Mouse (Mus musculus): ENCODE results near the gene Depdc5.
"Not testable (repeated sequence)": the region's sequence is repeated elsewhere in the genome, so short reads cannot be mapped to it uniquely, and the experiment has no call there.

The Depdc5 gene

GRCm38 (mm10) chr5:32914071-32914470 lies 50.6 kb downstream of the Depdc5 start:
- DNase-seq (ENCODE audit: low spot score): no peak

- DNase-seq (ENCODE audit: low spot score): not testable (repeated sequence)
These were observed 55.8 kb downstream of the Depdc5 start for GRCm38 (mm10) chr5:32919281-32919680.

GRCm38 (mm10) chr5:32922906-32923305 lies 59.4 kb downstream of the Depdc5 start:
- DNase-seq (ENCODE audit: low spot score): no peak

GRCm38 (mm10) chr5:32930761-32931160 lies 67.3 kb downstream of the Depdc5 start:
- no peak for DNase-seq (ENCODE audit: low spot score)

GRCm38 (mm10) chr5:32934654-32935053 lies 71.2 kb downstream of the Depdc5 start:
- no peak for DNase-seq (ENCODE audit: low spot score)

GRCm38 (mm10) chr5:32940586-32940985 lies 77.1 kb downstream of the Depdc5 start:
- DNase-seq (ENCODE audit: low spot score): no peak

- no peak for DNase-seq (ENCODE audit: low spot score)
These were observed 77.9 kb downstream of the Depdc5 start for GRCm38 (mm10) chr5:32941209-32941924.

- DNase-seq (ENCODE audit: low spot score): no peak
These were observed 86.6 kb downstream of the Depdc5 start for GRCm38 (mm10) chr5:32950077-32950476.

- no peak for DNase-seq (ENCODE audit: low spot score)
These were observed 87.3 kb downstream of the Depdc5 start for GRCm38 (mm10) chr5:32950702-32951274.

- no peak for DNase-seq (ENCODE audit: low spot score)
These were observed 92.2 kb downstream of the Depdc5 start for GRCm38 (mm10) chr5:32955716-32956115.

GRCm38 (mm10) chr5:32961616-32962015 lies 98.1 kb downstream of the Depdc5 start:
- no peak for DNase-seq (ENCODE audit: low spot score)

GRCm38 (mm10) chr5:32962581-32962980 lies 99.1 kb downstream of the Depdc5 start:
- no peak for DNase-seq (ENCODE audit: low spot score)

- no peak for DNase-seq (ENCODE audit: low spot score)
These were observed 113.0 kb downstream of the Depdc5 start for GRCm38 (mm10) chr5:32976541-32976940.

- DNase-seq (ENCODE audit: low spot score): no peak
These were observed 113.7 kb downstream of the Depdc5 start for GRCm38 (mm10) chr5:32977179-32977578.

- no peak for DNase-seq (ENCODE audit: low spot score)
These were observed 121.9 kb downstream of the Depdc5 start for GRCm38 (mm10) chr5:32985379-32985778.

- no peak for DNase-seq (ENCODE audit: low spot score)
These were observed 124.4 kb downstream of the Depdc5 start for GRCm38 (mm10) chr5:32987873-32988272.

- no peak for DNase-seq (ENCODE audit: low spot score)
These were observed 126.6 kb downstream of the Depdc5 start for GRCm38 (mm10) chr5:32989959-32990640.

GRCm38 (mm10) chr5:32991152-32991551 lies 127.7 kb downstream of the Depdc5 start:
- DNase-seq (ENCODE audit: low spot score): no peak

GRCm38 (mm10) chr5:32994471-32994870 lies 131.0 kb downstream of the Depdc5 start:
- no peak for DNase-seq (ENCODE audit: low spot score)

- DNase-seq (ENCODE audit: low spot score): no peak
These were observed 132.3 kb downstream of the Depdc5 start for GRCm38 (mm10) chr5:32995756-32996155.

- DNase-seq (ENCODE audit: low spot score): no peak
These were observed 133.1 kb downstream of the Depdc5 start for GRCm38 (mm10) chr5:32996560-32996959.

GRCm38 (mm10) chr5:32997686-32998085 lies 134.2 kb downstream of the Depdc5 start:
- no peak for DNase-seq (ENCODE audit: low spot score)

GRCm38 (mm10) chr5:32998783-32999182 lies 135.3 kb downstream of the Depdc5 start:
- DNase-seq (ENCODE audit: low spot score): no peak
